Mouse (Mus musculus) retina, adult 2 months (tissue): ENCODE data around the gene Ablim1.

Experiments
- DNase-seq: peaks from one replicate; pipeline ENCODE4 v3.0.0-alpha.2; 2012; ENCODE audit warnings: low read depth, low spot score

Ablim1 gene

DNA sequence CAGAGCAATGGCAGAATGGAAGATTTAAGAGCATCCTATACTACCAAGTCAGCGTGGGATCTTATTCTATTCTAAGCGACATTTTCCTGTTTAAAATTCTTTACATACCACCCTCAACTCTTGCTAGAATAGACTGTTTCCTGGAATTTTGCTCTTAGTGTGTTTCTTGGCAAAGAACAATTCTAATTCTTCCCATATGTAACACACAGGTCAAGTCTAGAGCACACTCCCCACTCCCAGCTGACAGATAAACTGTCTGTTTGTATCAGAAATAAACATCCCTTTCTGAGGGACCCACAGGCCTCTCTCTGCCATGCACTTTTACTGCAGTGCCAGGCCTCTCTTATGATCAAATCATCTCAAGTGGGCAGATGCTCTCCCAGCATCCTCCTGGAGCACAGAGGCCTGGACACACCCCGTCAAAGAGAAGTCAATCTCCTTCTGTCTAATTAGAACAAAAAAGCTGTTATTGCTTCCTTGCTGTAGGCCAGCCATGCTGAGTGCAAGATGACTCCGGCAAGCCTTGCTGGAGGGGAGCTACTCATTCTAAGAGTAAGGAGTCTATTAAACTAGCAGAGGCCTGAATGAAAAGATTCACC, 211.3 kb downstream of the Ablim1 start:
- DNase-seq: no peak

DNA sequence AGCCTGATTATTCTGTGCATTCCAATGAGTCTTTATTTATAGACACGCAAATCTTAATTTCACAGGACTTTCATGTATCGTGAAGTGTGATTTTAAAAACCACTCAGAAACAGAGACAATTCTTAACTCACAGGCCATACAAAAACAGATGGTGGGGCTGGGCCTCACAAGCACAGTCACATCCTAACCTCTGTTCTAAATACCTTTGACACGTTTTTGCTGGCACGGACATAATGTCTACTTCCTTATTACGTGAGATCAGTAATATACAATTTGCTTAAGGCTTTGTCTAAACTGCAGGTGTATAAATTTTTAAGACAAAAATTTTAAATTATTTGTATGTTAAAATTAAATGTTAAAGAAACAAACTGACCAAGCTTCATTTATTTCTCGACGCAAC, 212.7 kb downstream of the Ablim1 start:
- DNase-seq: no peak

- no peak for DNase-seq
Observed at GRCm38 (mm10) chr19:57100753-57101446, 213.8 kb downstream of the Ablim1 start.

DNA sequence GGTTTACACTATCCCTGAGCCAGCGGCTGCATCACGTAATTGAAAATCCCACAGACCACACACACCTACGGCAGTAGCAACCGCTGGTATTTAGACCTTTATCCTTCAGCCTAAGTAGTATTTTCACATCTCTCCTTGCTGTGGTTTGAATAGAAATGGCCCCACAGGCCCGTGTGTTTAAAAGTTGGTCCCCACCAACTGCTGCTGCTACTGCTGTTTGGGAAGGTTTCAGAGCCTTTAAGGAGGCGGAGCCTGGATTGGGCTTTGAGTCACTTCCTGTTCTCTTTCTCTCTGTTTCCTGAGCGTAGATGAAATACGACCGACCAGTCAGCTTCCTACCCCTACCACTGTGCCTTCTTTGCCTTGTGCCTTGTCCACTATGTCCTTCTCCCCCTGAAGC, 214.7 kb downstream of the Ablim1 start:
- no peak for DNase-seq

GRCm38 (mm10) chr19:57099094-57099357, 215.7 kb downstream of the Ablim1 start:
- no peak for DNase-seq

- no peak for DNase-seq
Observed at GRCm38 (mm10) chr19:57098241-57099093, 216.3 kb downstream of the Ablim1 start.

- no peak for DNase-seq
Observed at GRCm38 (mm10) chr19:57095340-57095739, 219.4 kb downstream of the Ablim1 start.

DNA sequence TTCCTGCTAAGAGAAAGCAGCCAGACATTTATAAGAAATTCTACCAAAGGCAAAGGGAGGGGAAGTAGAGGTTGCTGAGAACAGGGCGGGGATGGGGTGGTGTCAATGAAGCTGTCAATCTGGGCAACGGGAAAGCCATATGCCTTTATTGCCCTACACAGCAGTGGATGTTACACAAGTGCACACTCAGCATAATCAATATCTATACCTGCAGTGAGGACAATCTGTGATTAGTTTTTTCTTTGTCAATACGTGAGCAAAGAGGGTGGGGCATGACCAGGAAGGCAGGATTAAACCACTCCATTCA, 221.1 kb downstream of the Ablim1 start:
- DNase-seq: no peak

DNA sequence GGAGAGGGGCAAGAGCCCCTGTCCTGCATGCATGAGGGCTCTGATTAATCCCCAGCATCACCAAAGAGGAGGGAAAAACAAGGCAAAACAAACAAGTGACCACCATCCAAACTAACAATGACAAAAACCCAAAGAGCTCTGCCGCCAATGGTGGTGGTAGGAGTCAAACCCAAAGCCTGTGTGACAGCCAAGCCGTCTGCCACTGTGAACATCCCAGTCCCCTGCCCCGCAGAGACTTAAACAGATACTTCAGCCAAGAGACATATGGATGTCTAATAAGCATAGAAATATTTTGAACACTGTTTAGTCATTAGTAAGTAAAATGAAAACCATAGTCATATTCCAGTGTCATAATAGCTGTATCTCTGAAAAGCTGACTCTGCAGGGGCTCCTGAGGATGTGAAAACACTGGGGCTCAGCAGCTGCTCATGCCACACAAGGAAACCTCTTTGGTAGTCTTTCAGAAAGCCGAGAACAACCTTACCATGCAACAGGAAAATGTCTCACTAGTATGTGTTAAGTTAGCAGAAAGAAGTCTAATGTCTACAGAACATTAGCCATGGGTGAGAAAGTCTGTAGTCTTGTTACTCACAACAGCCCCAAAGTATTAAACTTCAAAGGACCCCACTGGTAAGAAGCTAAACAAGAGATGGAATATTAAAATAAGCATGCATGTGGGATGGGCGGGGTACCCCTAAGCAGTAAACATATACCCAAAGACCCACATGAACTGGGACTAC, 221.6 kb downstream of the Ablim1 start:
- no peak for DNase-seq

- DNase-seq: no peak
Observed at GRCm38 (mm10) chr19:57091278-57091677, 223.4 kb downstream of the Ablim1 start.

- no peak for DNase-seq
Observed at GRCm38 (mm10) chr19:57088804-57089369, 225.8 kb downstream of the Ablim1 start.

GRCm38 (mm10) chr19:57084520-57085166, 230.1 kb downstream of the Ablim1 start:
- no peak for DNase-seq

DNA sequence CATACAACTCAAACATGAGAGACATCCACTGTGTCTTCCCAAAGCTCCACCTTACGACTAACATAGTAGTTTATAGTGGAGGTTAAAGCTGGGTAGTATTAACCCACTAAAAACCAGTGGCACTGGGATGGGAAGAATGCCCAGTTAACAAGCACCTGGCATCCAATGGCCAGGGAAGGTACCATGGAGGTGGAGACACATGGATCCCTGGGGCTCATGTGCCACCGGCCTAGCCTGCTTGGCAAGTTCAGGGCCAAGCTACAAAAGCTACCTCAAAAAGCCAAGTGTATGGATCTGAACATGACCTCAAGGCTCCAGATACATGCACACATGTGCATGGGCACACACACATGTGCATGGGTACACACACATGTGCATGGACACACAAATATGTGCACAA, 230.8 kb downstream of the Ablim1 start:
- no peak for DNase-seq

DNA sequence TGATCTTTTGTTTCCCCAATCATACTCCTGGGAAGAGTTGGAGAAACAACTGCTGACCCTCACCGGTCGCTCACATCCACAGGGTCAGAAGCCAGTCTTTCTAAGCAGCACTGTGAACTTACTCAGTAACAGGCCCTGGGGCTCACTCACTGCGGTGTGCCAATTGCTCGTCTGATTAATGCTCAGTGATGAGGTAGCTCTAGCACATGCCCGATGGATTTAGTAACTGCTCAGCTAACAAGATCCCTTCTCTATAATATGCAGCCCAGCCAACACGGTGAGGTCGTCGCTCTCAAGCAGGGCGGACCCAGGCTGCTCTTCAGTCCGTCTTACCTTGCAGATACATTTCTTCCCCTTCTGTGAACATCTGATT, 231.6 kb downstream of the Ablim1 start:
- no peak for DNase-seq

DNA sequence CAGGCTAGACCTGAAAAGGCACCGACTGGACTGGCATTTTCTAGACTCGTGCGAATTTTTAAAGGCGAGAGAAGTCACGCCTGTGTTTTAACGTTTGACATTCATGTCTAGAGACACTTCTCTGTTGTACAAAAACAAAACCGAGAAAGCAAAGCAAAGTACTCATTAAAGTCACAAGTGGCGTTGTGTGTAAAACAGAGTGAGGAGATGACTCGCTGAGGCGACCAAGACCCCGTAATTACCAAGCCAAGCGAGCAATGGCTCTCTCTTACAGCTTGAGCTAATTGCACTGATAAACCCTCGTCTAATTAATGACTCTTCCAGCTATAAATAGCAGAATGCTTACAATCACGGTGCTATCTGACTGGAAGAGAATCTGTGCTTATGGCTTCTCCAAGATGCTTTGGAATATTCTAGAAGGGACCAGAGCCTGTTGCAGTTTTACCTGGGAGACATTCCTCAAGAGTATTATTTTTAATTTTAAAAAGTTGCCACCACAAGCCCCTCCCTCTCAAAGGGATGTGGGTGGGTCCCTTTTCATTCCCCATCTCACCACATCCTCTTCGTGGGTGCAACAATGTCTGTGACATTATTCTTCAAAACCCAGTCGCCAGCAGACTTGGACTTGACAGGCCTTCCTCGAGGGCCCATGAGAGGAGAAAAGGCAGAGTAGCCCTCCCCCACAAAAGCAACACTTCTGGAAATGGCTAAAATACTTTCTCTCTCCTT, 232.1 kb downstream of the Ablim1 start:
- no peak for DNase-seq

GRCm38 (mm10) chr19:57081536-57081935, 233.2 kb downstream of the Ablim1 start:
- no peak for DNase-seq

DNA sequence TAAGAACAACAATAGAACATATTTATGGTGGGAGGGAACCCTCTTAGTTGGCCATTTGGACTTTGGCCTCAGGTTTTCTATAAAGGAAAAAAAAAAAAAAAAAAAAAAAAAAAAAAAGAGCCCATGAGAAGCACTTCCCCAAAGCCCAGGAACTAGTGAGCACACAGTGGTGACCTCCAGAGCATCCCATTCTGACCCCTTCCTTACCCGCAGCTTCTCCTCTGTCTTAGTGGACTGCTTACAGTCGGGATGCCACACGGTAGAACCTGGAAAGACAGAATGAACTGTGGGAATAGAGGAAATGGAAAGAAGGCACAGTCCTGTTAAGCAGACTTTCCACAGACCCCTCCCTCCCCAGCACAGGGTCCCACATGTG, 235.1 kb downstream of the Ablim1 start:
- no peak for DNase-seq

- no peak for DNase-seq
Observed at GRCm38 (mm10) chr19:57078867-57079605, 235.7 kb downstream of the Ablim1 start.

DNA sequence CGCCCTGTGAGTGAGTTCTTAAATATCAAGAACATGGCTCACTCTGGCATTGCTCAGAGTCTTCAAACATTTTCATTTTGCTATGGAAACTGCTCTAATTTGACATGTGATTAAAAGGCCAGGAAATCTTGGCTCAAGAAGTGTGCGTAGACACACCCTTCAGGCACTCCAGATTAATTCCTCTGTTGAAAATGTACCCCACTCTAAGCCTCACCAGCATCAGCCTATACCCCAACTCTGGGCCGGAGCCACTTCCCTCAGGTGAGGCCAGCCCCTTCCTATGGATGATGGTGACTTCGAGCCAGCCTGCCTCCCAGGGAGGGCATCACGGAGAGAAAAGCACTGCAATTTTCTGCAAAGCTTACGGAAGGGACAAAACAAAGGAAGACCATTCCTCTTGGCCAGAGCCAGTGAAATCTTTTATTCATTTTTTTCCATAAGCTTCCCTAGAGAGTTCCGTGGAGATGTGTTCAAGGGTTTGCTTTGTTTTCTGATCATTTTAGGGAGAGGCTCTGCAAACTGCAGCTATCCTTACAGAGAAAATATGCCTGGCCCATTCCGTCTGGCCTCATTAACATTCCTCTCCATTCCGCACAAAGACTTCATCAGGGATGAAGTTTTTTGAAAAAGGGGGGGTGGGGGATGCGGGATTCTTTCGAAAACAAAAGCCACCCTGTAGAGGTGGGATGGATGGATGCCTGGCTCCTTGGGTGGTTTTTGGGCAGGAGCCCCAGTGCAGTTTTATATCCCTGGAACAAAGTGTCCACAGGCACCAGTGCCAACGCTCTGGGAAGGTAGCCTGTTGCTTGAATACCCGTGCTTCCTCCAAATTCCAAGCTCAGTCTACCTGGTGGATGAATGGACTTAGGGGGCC, 236.7 kb downstream of the Ablim1 start:
- no peak for DNase-seq
